Mouse (Mus musculus) E14TG2a.4 (cell line): ENCODE measurements around the gene Apopt1.

Experiments used
- CTCF ChIP-seq: conservative IDR thresholded peaks from 2 replicates; pipeline ENCODE4 v1.5.1; 2014; ENCODE audit warnings: low read length
- POU5F1 ChIP-seq: IDR thresholded peaks from 2 replicates; pipeline ENCODE4 v1.6.1; 2014; ENCODE audit warnings: low read length, borderline replicate concordance

DNA sequence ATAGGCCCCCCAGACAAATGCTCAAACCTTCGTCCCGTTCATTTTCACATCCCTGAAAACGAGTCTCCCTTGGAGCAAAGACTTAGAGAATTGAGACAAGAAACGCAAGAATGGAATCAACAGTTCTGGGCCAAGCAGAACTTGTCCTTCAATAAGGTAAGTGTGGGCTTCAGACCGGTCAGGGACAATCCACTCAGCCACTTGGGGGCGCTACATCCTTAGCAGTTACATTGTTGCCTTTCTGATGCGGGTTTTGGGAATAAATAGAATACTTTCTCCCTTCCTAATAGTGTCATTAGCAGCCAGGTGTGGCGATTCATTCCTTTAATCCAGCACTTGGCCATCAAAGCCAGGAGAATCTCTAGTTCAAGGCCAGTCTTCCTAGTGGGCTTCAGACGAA lies 9.6 kb downstream of the Apopt1 start:
- peak; percentile 78 for TF ChIP-seq CTCF
- TF ChIP-seq POU5F1: no peak
